Mouse (Mus musculus) cerebellum, adult 2 months (tissue): ENCODE data around the gene Rassf8.

Experiments
- CTCF ChIP-seq: fragments of 200-500 bp; IDR thresholded peaks from 2 replicates; pipeline ENCODE4 v1.5.1; 2011; ENCODE audit warnings: low read depth, mild to moderate bottlenecking, control low read depth, low read length, moderate library complexity, borderline replicate concordance; ENCODE audit not compliant: insufficient read depth
- POLR2A ChIP-seq: fragments of 200-500 bp; IDR thresholded peaks from 2 replicates; pipeline ENCODE4 v1.6.1; 2011; ENCODE audit warnings: low read length, control low read depth, borderline replicate concordance; ENCODE audit not compliant: insufficient read depth

- TF ChIP-seq CTCF (no peak), POLR2A (no peak)
These were observed 32.8 kb downstream of the Rassf8 start for GRCm38 (mm10) chr6:145779383-145779782.
